Mouse (Mus musculus) skeletal muscle tissue, adult 2 months (tissue): ENCODE measurements around the gene Taf1c.
A peak's percentile ranks its signal among the peaks of the same experiment; 100 is the strongest.

ENCODE experiments used
- DNase-seq: peaks from one replicate; pipeline ENCODE4 v3.0.0-alpha.2; 2012; ENCODE audit warnings: low read depth, low spot score

Gene Taf1c

GRCm38 (mm10) chr8:119623744-119624143 is 18.7 kb upstream of the Taf1c start:
- peak; percentile 75 for DNase-seq

- DNase-seq = peak; percentile 90
Observed at GRCm38 (mm10) chr8:119623061-119623460, 18.0 kb upstream of the Taf1c start.

GRCm38 (mm10) chr8:119622555-119622954 is 17.5 kb upstream of the Taf1c start:
- DNase-seq = no peak

- DNase-seq = no peak
Observed at GRCm38 (mm10) chr8:119620848-119621465, 15.9 kb upstream of the Taf1c start.

- DNase-seq = no peak
Observed at GRCm38 (mm10) chr8:119620116-119620840, 15.3 kb upstream of the Taf1c start.

- peak; percentile 81 for DNase-seq
Observed at GRCm38 (mm10) chr8:119618887-119619286, 13.9 kb upstream of the Taf1c start.

GRCm38 (mm10) chr8:119617586-119617985 is 12.6 kb upstream of the Taf1c start:
- no peak for DNase-seq

- DNase-seq = no peak
Observed at GRCm38 (mm10) chr8:119616811-119617210, 11.8 kb upstream of the Taf1c start.

GRCm38 (mm10) chr8:119616358-119616757 is 11.3 kb upstream of the Taf1c start:
- DNase-seq = no peak

GRCm38 (mm10) chr8:119615096-119615495 is 10.1 kb upstream of the Taf1c start:
- DNase-seq = no peak

- DNase-seq = no peak
Observed at GRCm38 (mm10) chr8:119612471-119612870, 7.4 kb upstream of the Taf1c start, which contains the start of gene Adad2. Gene Adad2, plus strand, starts transcription at chr8:119612747.

GRCm38 (mm10) chr8:119606224-119606623 is 1.2 kb upstream of the Taf1c start:
- DNase-seq = no peak

- DNase-seq = no peak
Observed at GRCm38 (mm10) chr8:119604398-119604803, 621 bp downstream of the Taf1c start.

- DNase-seq = no peak
Observed at GRCm38 (mm10) chr8:119603771-119604170, 1.3 kb downstream of the Taf1c start.

- no peak for DNase-seq
Observed at GRCm38 (mm10) chr8:119591456-119591855, 13.6 kb downstream of the Taf1c start.

- DNase-seq = no peak
Observed at GRCm38 (mm10) chr8:119590348-119590747, 14.7 kb downstream of the Taf1c start.

- DNase-seq = no peak
Observed at GRCm38 (mm10) chr8:119588844-119589243, 16.2 kb downstream of the Taf1c start.

- DNase-seq = no peak
Observed at GRCm38 (mm10) chr8:119588321-119588720, 16.7 kb downstream of the Taf1c start.

GRCm38 (mm10) chr8:119585901-119586300 is 19.1 kb downstream of the Taf1c start:
- DNase-seq = no peak

- no peak for DNase-seq
Observed at GRCm38 (mm10) chr8:119580441-119581161, 24.4 kb downstream of the Taf1c start.

GRCm38 (mm10) chr8:119579096-119579495 is 25.9 kb downstream of the Taf1c start:
- no peak for DNase-seq

GRCm38 (mm10) chr8:119575366-119575726 is 29.7 kb downstream of the Taf1c start:
- DNase-seq = no peak
